Mouse (Mus musculus) macrophage (primary cell): ENCODE results near the gene Aqp1. TPM values are rescaled to one million over a fixed set of nuclear protein-coding genes. Genes with fewer than 3 reads are reported as not detected.

ENCODE experiments used
- H3K27ac ChIP-seq: fragments of 350-480 bp; formaldehyde crosslinking; 2 replicates; pipeline ENCODE4 v1.9.0; 2021
- H3K36me3 ChIP-seq: fragments of 350-480 bp; formaldehyde crosslinking; 2 replicates; pipeline ENCODE4 v1.9.0; 2021; ENCODE audit errors: inconsistent target
- H3K4me3 ChIP-seq: fragments of 350-480 bp; formaldehyde crosslinking; 2 replicates; pipeline ENCODE4 v1.9.0; 2021; ENCODE audit errors: inconsistent target
- H3K79me2 ChIP-seq: fragments of 350-480 bp; formaldehyde crosslinking; 2 replicates; pipeline ENCODE4 v1.9.0; 2021; ENCODE audit errors: inconsistent target
- WGBS: methylation state at CpG from one replicate; pipeline ENCODE4 v1.1.7; 2026; ENCODE audit warnings: inconsistent platforms; ENCODE audit not compliant: missing documents; 5-methylcytosine and 5-hydroxymethylcytosine counted together
- polyA plus RNA-seq: library from polyadenylated mRNA; stranded (reverse); fragments of 250-400 nt; gene quantifications from 3 replicates; pipeline ENCODE4 v1.2.4, GENCODE M21; 2018; ENCODE audit warnings: inconsistent platforms

Gene Aqp1
- polyA plus RNA-seq, 1 experiment from 2014 or later: not detected

DNA sequence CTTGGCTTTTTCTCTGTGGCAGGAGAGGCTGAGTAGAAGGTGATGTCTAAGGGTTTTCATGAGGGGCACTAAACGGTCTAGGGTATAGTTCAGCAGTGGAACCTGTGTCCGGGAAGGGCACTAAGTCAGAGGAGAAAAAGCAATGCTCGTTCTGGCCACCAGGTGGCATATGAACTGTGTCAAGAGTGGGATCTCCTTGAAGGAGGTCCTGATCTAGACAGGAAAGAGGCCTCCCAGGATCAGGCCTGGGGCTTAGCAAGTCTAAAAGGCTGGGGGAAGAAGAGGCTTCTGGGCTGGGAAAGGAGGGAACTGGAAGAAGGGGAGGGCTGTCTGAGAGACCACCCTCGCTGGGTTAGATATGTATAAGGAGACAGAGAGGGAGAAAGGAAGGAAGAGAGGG, 56.2 kb downstream of the Aqp1 start:
- H3K79me2 ChIP-seq: no peaks in the 10 kb centered on the region
- no peak overlapping the region for H3K4me3 ChIP-seq
- 19% methylated on average over 4 of the region's 4 CpGs for WGBS
- no peak overlapping the region for H3K27ac ChIP-seq
- no peaks in the 10 kb centered on the region for H3K36me3 ChIP-seq

DNA sequence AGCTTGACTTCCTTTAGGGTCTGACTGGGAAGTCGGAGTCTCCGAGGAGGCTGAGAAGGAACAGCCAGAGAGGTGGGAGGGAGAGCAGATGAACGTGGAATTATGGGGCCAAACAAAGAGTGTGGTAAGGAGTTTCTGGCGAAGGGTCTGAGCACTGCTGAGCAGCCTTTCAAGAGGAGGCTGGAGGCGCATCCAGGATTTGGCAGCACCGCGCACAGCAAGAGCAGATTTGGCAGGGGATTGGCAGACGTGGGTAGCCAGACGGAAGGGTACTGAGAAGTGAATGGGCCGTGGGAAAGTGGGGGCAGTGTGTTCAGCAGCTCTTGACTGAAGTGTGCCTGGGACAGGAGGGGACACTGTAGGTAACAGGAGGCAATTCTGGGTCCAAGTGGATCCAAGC, 58.6 kb downstream of the Aqp1 start:
- H3K36me3 ChIP-seq: no peaks in the 10 kb centered on the region
- no peak overlapping the region for H3K27ac ChIP-seq
- no peaks in the 10 kb centered on the region for H3K79me2 ChIP-seq
- 73% methylated on average over 10 of the region's 10 CpGs for WGBS
- H3K4me3 ChIP-seq: no peak overlapping the region

DNA sequence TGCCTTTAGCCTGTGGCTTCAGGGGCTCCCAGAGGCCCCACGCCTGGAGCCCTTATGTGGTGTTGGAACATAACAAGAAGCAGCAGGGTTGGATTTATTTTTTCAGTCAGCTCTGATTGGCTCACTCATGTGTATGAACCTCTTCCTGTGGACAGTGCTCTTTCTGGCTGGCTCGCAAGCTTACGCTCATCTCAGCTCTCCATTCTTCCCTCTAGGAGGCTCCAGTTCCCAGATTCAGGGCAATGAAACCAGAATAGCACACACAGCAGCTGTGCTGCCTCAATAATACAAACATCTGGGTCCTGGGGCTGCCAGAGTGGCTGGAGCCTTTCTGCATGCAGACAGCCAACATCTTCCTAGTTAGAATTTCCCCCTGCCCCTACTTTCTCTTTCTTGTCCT, 59.9 kb downstream of the Aqp1 start:
- H3K27ac ChIP-seq: no peak overlapping the region
- no peak overlapping the region for H3K4me3 ChIP-seq
- WGBS: 95% methylated on average over 3 of the region's 3 CpGs
- H3K79me2 ChIP-seq: no peaks in the 10 kb centered on the region
- no peaks in the 10 kb centered on the region for H3K36me3 ChIP-seq

DNA sequence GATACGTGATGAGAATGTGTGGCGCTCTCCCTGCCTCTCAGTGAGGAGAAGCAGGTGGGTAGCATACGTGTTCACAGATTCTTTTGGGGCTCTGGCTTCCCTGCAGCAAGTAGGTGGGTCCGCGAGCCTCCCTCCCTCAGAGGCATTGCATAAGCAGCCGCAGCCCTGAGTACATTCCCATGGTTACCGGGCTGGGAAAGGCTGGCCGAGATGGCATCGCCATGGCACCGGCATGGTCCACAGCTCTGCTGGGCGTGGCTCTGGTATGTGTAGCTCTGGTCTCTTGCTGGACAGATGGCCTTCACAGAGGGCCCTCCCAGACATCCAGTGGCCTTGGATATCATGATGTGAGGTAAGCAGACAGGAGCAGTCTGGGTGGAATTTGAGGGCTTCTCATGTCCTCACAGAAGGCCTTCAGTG, 60.4 kb downstream of the Aqp1 start:
- Histone ChIP-seq H3K79me2 (no peaks in the 10 kb centered on the region), H3K4me3 (no peak overlapping the region), H3K36me3 (no peaks in the 10 kb centered on the region), H3K27ac (no peak overlapping the region)
- whole genome bisulfite sequencing: 88% methylated on average over 11 of the region's 11 CpGs

Other genes starting within 250 kb of the Aqp1 start
- gene Crhr2, start 203.4 kb upstream of the Aqp1 start, polyA plus RNA-seq: not detected in 3 replicates
- gene Inmt, start 161.4 kb upstream of the Aqp1 start, polyA plus RNA-seq: not detected in 3 replicates
- gene Mindy4, start 133.0 kb upstream of the Aqp1 start, polyA plus RNA-seq: 0.34 to 1.3 TPM (median 0.68 TPM) in 3 replicates
- gene Ghrhr, start 39.9 kb downstream of the Aqp1 start, polyA plus RNA-seq: not detected in 3 replicates
- not detected in 3 replicates for gene Adcyap1r1, start 115.5 kb downstream of the Aqp1 start, polyA plus RNA-seq